Mouse (Mus musculus): Measurements from ENCODE around the gene Rabggta. TPM values are rescaled to one million over a fixed set of nuclear protein-coding genes. Genes with fewer than 3 reads are reported as not detected.

The Rabggta gene
- polyA plus RNA-seq, 1 experiment from 2014 or later: 7.5 TPM

- Histone ChIP-seq H3K27ac (peak within 1 kb of the TSS; percentile 61), H3K4me3 (ENCODE audit: inconsistent target) (peak within 1 kb of the TSS; percentile 90), H3K79me2 (ENCODE audit: inconsistent target) (peaks cover 35% of the 10 kb centered on the region), H3K36me3 (ENCODE audit: inconsistent target) (peaks cover 46% of the 10 kb centered on the region)
- 1% methylated on average over 36 of the region's 48 CpGs for WGBS (ENCODE audit: missing documents)
Observed at GRCm38 (mm10) chr14:55745180-55745860, 23.3 kb upstream of the Rabggta start, which contains the start of the genes Dhrs1 and Nop9. Dhrs1 (minus strand) TSS chr14:55745690. Nop9 (plus strand) TSS chr14:55745693.

GRCm38 (mm10) chr14:55743711-55744110 is 21.6 kb upstream of the Rabggta start:
- H3K36me3 ChIP-seq (ENCODE audit: inconsistent target): peaks cover 47% of the 10 kb centered on the region
- no peak overlapping the region for H3K27ac ChIP-seq
- 22% methylated on average over 10 of the region's 10 CpGs for WGBS (ENCODE audit: missing documents)
- H3K4me3 ChIP-seq (ENCODE audit: inconsistent target): no peak overlapping the region
- H3K79me2 ChIP-seq (ENCODE audit: inconsistent target): peaks cover 35% of the 10 kb centered on the region

GRCm38 (mm10) chr14:55737086-55737687 is 15.1 kb upstream of the Rabggta start:
- Histone ChIP-seq H3K4me3 (ENCODE audit: inconsistent target) (no peak overlapping the region), H3K79me2 (ENCODE audit: inconsistent target) (no peaks in the 10 kb centered on the region), H3K36me3 (ENCODE audit: inconsistent target) (peaks cover 39% of the 10 kb centered on the region), H3K27ac (0 out of 2 replicates have a peak overlapping the region, but pooled peaks have one; percentile 21)
- 55% methylated on average over 9 of the region's 9 CpGs for WGBS (ENCODE audit: missing documents)

GRCm38 (mm10) chr14:55735758-55736157 is 13.7 kb upstream of the Rabggta start:
- no peaks in the 10 kb centered on the region for H3K79me2 ChIP-seq (ENCODE audit: inconsistent target)
- peaks cover 25% of the 10 kb centered on the region for H3K36me3 ChIP-seq (ENCODE audit: inconsistent target)
- 25% methylated on average over 4 of the region's 4 CpGs for WGBS (ENCODE audit: missing documents)
- H3K27ac ChIP-seq: peak overlapping the region; percentile 47
- H3K4me3 ChIP-seq (ENCODE audit: inconsistent target): no peak overlapping the region

GRCm38 (mm10) chr14:55735334-55735733 is 13.3 kb upstream of the Rabggta start:
- Histone ChIP-seq H3K27ac (peak overlapping the region; percentile 47), H3K36me3 (ENCODE audit: inconsistent target) (peaks cover 21% of the 10 kb centered on the region), H3K79me2 (ENCODE audit: inconsistent target) (no peaks in the 10 kb centered on the region), H3K4me3 (ENCODE audit: inconsistent target) (no peak overlapping the region)
- 81% methylated on average over 3 of the region's 3 CpGs for WGBS (ENCODE audit: missing documents)

- Histone ChIP-seq H3K27ac (peak overlapping the region; percentile 47; the same call in 1 of the 2 replicates), H3K79me2 (ENCODE audit: inconsistent target) (no peaks in the 10 kb centered on the region), H3K4me3 (ENCODE audit: inconsistent target) (no peak overlapping the region), H3K36me3 (ENCODE audit: inconsistent target) (peaks cover 16% of the 10 kb centered on the region)
- 51% methylated on average over 7 of the region's 7 CpGs for WGBS (ENCODE audit: missing documents)
Observed at GRCm38 (mm10) chr14:55734869-55735268, 12.8 kb upstream of the Rabggta start.

GRCm38 (mm10) chr14:55733889-55734288 is 11.8 kb upstream of the Rabggta start:
- Histone ChIP-seq H3K4me3 (ENCODE audit: inconsistent target) (no peak overlapping the region), H3K27ac (no peak overlapping the region), H3K36me3 (ENCODE audit: inconsistent target) (peaks cover 6% of the 10 kb centered on the region), H3K79me2 (ENCODE audit: inconsistent target) (no peaks in the 10 kb centered on the region)
- whole genome bisulfite sequencing (ENCODE audit: missing documents): 86% methylated on average over 9 of the region's 10 CpGs

GRCm38 (mm10) chr14:55730531-55731032 is 8.5 kb upstream of the Rabggta start:
- WGBS (ENCODE audit: missing documents): 92% methylated on average over 7 of the region's 7 CpGs
- no peak overlapping the region for H3K4me3 ChIP-seq (ENCODE audit: inconsistent target)

GRCm38 (mm10) chr14:55730116-55730515 is 8.1 kb upstream of the Rabggta start:
- WGBS (ENCODE audit: missing documents): 84% methylated on average over 7 of the region's 7 CpGs
- Histone ChIP-seq H3K36me3 (ENCODE audit: inconsistent target) (no peaks in the 10 kb centered on the region), H3K4me3 (ENCODE audit: inconsistent target) (no peak overlapping the region), H3K79me2 (ENCODE audit: inconsistent target) (no peaks in the 10 kb centered on the region), H3K27ac (no peak overlapping the region)

More at GRCm38 (mm10) chr14:55730531-55731032, 8.5 kb upstream of the Rabggta start:
- Histone ChIP-seq H3K36me3 (ENCODE audit: inconsistent target) (no peaks in the 10 kb centered on the region), H3K79me2 (ENCODE audit: inconsistent target) (no peaks in the 10 kb centered on the region), H3K27ac (no peak overlapping the region)

- WGBS (ENCODE audit: missing documents): 57% methylated on average over 8 of the region's 8 CpGs
- Histone ChIP-seq H3K36me3 (ENCODE audit: inconsistent target) (no peaks in the 10 kb centered on the region), H3K79me2 (ENCODE audit: inconsistent target) (no peaks in the 10 kb centered on the region), H3K4me3 (ENCODE audit: inconsistent target) (no peak overlapping the region), H3K27ac (no peak overlapping the region)
Observed at GRCm38 (mm10) chr14:55727889-55728685, 6.0 kb upstream of the Rabggta start.

- no peak overlapping the region for H3K4me3 ChIP-seq (ENCODE audit: inconsistent target)
- no peaks in the 10 kb centered on the region for H3K36me3 ChIP-seq (ENCODE audit: inconsistent target)
- H3K79me2 ChIP-seq (ENCODE audit: inconsistent target): no peaks in the 10 kb centered on the region
- H3K27ac ChIP-seq: no peak overlapping the region
Observed at GRCm38 (mm10) chr14:55726261-55726660, 4.2 kb upstream of the Rabggta start.

GRCm38 (mm10) chr14:55724411-55724871 is 2.4 kb upstream of the Rabggta start:
- Histone ChIP-seq H3K27ac (peak overlapping the region; percentile 54), H3K79me2 (ENCODE audit: inconsistent target) (no peaks in the 10 kb centered on the region), H3K36me3 (ENCODE audit: inconsistent target) (peaks cover 5% of the 10 kb centered on the region; the same call in 1 of the 2 replicates), H3K4me3 (ENCODE audit: inconsistent target) (no peak overlapping the region)
- WGBS (ENCODE audit: missing documents): 2% methylated on average over 8 of the region's 8 CpGs

GRCm38 (mm10) chr14:55723433-55723832 is 1.4 kb upstream of the Rabggta start:
- H3K79me2 ChIP-seq (ENCODE audit: inconsistent target): no peaks in the 10 kb centered on the region
- H3K27ac ChIP-seq: no peak overlapping the region
- no peak overlapping the region for H3K4me3 ChIP-seq (ENCODE audit: inconsistent target)
- H3K36me3 ChIP-seq (ENCODE audit: inconsistent target): peaks cover 14% of the 10 kb centered on the region
- 84% methylated on average over 3 of the region's 7 CpGs for WGBS (ENCODE audit: missing documents)

GRCm38 (mm10) chr14:55722438-55722945 is 429 bp upstream of the Rabggta start:
- Histone ChIP-seq H3K36me3 (ENCODE audit: inconsistent target) (peaks cover 22% of the 10 kb centered on the region), H3K27ac (no peak overlapping the region), H3K4me3 (ENCODE audit: inconsistent target) (no peak overlapping the region), H3K79me2 (ENCODE audit: inconsistent target) (no peaks in the 10 kb centered on the region)
- 25% methylated on average over 8 of the region's 8 CpGs for WGBS (ENCODE audit: missing documents)
